Mouse (Mus musculus) stomach, embryonic 14.5 days (tissue): ENCODE measurements around the gene Id1. TPM values are rescaled to one million over a fixed set of nuclear protein-coding genes. Genes with fewer than 3 reads are reported as not detected.

Experiments
- ATAC-seq: fragments of 200-750 bp; cut with Nextera tagmentation; 2 replicates; pipeline ENCODE4 v1.8.0; 2017; ENCODE audit warnings: low read depth, moderate TSS enrichment; ENCODE audit not compliant: insufficient number of reproducible peaks, insufficient read depth, low FRiP score
- H3K27ac ChIP-seq: fragments of 300-500 bp; sonication (generic); 2 replicates; pipeline ENCODE4 v1.5.1; 2014; ENCODE audit warnings: mild to moderate bottlenecking, low read length, moderate library complexity, mixed read lengths
- H3K27me3 ChIP-seq: fragments of 300-500 bp; sonication (generic); 2 replicates; pipeline ENCODE4 v1.6.1; 2014; ENCODE audit warnings: low read length, control low read depth, mixed read lengths; ENCODE audit not compliant: control insufficient read depth, insufficient read depth
- H3K36me3 ChIP-seq: fragments of 300-500 bp; sonication (generic); 2 replicates; pipeline ENCODE4 v1.6.1; 2014; ENCODE audit warnings: mild to moderate bottlenecking, control low read depth, low read length, moderate library complexity, mixed read lengths; ENCODE audit not compliant: control insufficient read depth, insufficient read depth
- H3K4me1 ChIP-seq: fragments of 300-500 bp; sonication (generic); 2 replicates; pipeline ENCODE4 v1.6.1; 2014; ENCODE audit warnings: low read length, control low read depth, mixed read lengths; ENCODE audit not compliant: control insufficient read depth, insufficient read depth
- H3K4me2 ChIP-seq: fragments of 300-500 bp; sonication (generic); replicated peaks from 2 replicates; pipeline ENCODE4 v1.6.1; 2014; ENCODE audit warnings: low read depth, low read length, control low read depth
- H3K4me3 ChIP-seq: fragments of 300-500 bp; sonication (generic); 2 replicates; pipeline ENCODE4 v1.5.1; 2014; ENCODE audit warnings: low read depth, low read length, control low read depth
- H3K9ac ChIP-seq: fragments of 300-500 bp; sonication (generic); replicated peaks from 2 replicates; pipeline ENCODE4 v1.6.1; 2014; ENCODE audit warnings: low read depth, mild to moderate bottlenecking, control low read depth, low read length, moderate library complexity, mixed read lengths
- H3K9me3 ChIP-seq: fragments of 300-500 bp; sonication (generic); 2 replicates; pipeline ENCODE4 v1.6.1; 2016; ENCODE audit warnings: low read depth, low read length, control low read depth; ENCODE audit not compliant: control insufficient read depth
- WGBS: fragments of 180-500 bp; shearing (Covaris S2); extraction: QIAGEN DNeasy Blood & Tissue Kit; methylation state at CpG from one replicate; pipeline ENCODE4 v1.1.7; 2014; 5-methylcytosine and 5-hydroxymethylcytosine counted together
- microRNA-seq: library from miRNA; unstranded; fragments of <30 nt; microRNA quantifications from one replicate; pipeline ENCODE4, GENCODE M21; 2016
- polyA plus RNA-seq: library from polyadenylated mRNA; unstranded; fragments of >200 nt; fragmentation: Nextera tagmentation; extraction: Ambion mirVana; gene quantifications from 2 replicates; pipeline ENCODE4 v1.2.1, GENCODE M21; 2014

The Id1 gene
- polyA plus RNA-seq, 1 experiment from 2014 or later: 147 TPM

- no peak overlapping the region for H3K4me3 ChIP-seq
- H3K4me1 ChIP-seq: peaks cover 24% of the 10 kb centered on the region
- no peaks in the 10 kb centered on the region for H3K9me3 ChIP-seq
- H3K27me3 ChIP-seq: no peaks in the 10 kb centered on the region
- ATAC-seq: 0 out of 2 replicates have a peak, but pooled peaks have one; percentile 10
- peaks cover 10% of the 10 kb centered on the region for H3K36me3 ChIP-seq
- H3K4me2 ChIP-seq: no peak overlapping the region
- WGBS: 42% methylated on average over 18 of the region's 18 CpGs
- no peak overlapping the region for H3K9ac ChIP-seq
- peak overlapping the region; percentile 71 for H3K27ac ChIP-seq
Measured at GRCm38 (mm10) chr2:152785446-152786350, 49.6 kb downstream of the Id1 start.

Small RNAs within 50 kb of the gene (microRNA-seq; reads per million reads assigned to microRNA genes)
- not detected for gene Gm23802

Other genes with a start within 250 kb of the Id1 start
- gene Defb22, start 246.1 kb upstream of the Id1 start, polyA plus RNA-seq: not detected in 2 replicates
- not detected in 2 replicates for gene Defb26, start 224.6 kb upstream of the Id1 start, polyA plus RNA-seq
- not detected in 2 replicates for gene Defb28, start 218.0 kb upstream of the Id1 start, polyA plus RNA-seq
- gene Defb29, start 196.2 kb upstream of the Id1 start, polyA plus RNA-seq: not detected in 2 replicates
- gene Gm17416, start 166.9 kb upstream of the Id1 start, polyA plus RNA-seq: not detected in 2 replicates
- not detected in 2 replicates for gene Defb21, start 163.5 kb upstream of the Id1 start, polyA plus RNA-seq
- not detected in 2 replicates for gene Defb19, start 155.9 kb upstream of the Id1 start, polyA plus RNA-seq
- not detected in 2 replicates for gene Defb45, start 136.9 kb upstream of the Id1 start, polyA plus RNA-seq
- not detected in 2 replicates for gene Defb36, start 131.9 kb upstream of the Id1 start, polyA plus RNA-seq
- 3.9 TPM in 1 of 2 replicates, not detected in the other for gene Defb25, start 113.2 kb upstream of the Id1 start, polyA plus RNA-seq
- gene Rem1, start 109.3 kb upstream of the Id1 start, polyA plus RNA-seq: 21.9 and 22.3 TPM in 2 replicates
- gene H13, start 66.8 kb upstream of the Id1 start, polyA plus RNA-seq: 120 and 122 TPM in 2 replicates
- 26.5 and 30.1 TPM in 2 replicates for gene Mcts2, start 49.2 kb upstream of the Id1 start, polyA plus RNA-seq
- 18.4 and 21.7 TPM in 2 replicates for gene Cox4i2, start 17.9 kb downstream of the Id1 start, polyA plus RNA-seq
- gene Bcl2l1, start 95.5 kb downstream of the Id1 start, polyA plus RNA-seq: 79.4 and 82.4 TPM in 2 replicates
- gene Tpx2, start 111.7 kb downstream of the Id1 start, polyA plus RNA-seq: 91.7 and 95.3 TPM in 2 replicates
- gene Mylk2, start 175.1 kb downstream of the Id1 start, polyA plus RNA-seq: not detected in 2 replicates
- 2.7 and 3.3 TPM in 2 replicates for gene Foxs1, start 197.0 kb downstream of the Id1 start, polyA plus RNA-seq
- 0.13 and 0.39 TPM in 2 replicates for gene Dusp15, start 215.4 kb downstream of the Id1 start, polyA plus RNA-seq
- 0.39 and 1.1 TPM in 2 replicates for gene Ttll9, start 226.2 kb downstream of the Id1 start, polyA plus RNA-seq